Mouse (Mus musculus) ES-E14 (cell line): ENCODE results near the gene Clcnka.

Experiments used
- CHD2 ChIP-seq: IDR thresholded peaks from 2 replicates; pipeline ENCODE4 v1.6.1; 2014; ENCODE audit warnings: mild to moderate bottlenecking, low read depth, low read length, inconsistent platforms
- HCFC1 ChIP-seq: IDR thresholded peaks from 2 replicates; pipeline ENCODE4 v1.6.1; 2012; ENCODE audit warnings: low read length, inconsistent platforms, borderline replicate concordance; ENCODE audit not compliant: insufficient read depth
- MAFK ChIP-seq: IDR thresholded peaks from 2 replicates; pipeline ENCODE4 v1.6.1; 2014; ENCODE audit warnings: mild to moderate bottlenecking, low read depth, low read length, inconsistent platforms; ENCODE audit not compliant: insufficient read depth
- ZC3H11A ChIP-seq: IDR thresholded peaks from 2 replicates; pipeline ENCODE4 v1.6.1; 2012; ENCODE audit warnings: low read depth, mild to moderate bottlenecking, inconsistent platforms, low read length, borderline replicate concordance
- ZNF384 ChIP-seq: IDR thresholded peaks from 2 replicates; pipeline ENCODE4 v1.6.1; 2012; ENCODE audit warnings: low read depth, low read length, inconsistent platforms

- TF ChIP-seq HCFC1, result no peak
- no peak for TF ChIP-seq ZNF384
- no peak for TF ChIP-seq MAFK
- no peak for TF ChIP-seq ZC3H11A
- no peak for TF ChIP-seq CHD2
Observed at GRCm38 (mm10) chr4:141420192-141420829, 21.8 kb upstream of the Clcnka start, which contains the start of gene Hspb7.
